Mouse (Mus musculus): ENCODE data around the gene Nup107. TPM values are rescaled to one million over a fixed set of nuclear protein-coding genes. Genes with fewer than 3 reads are reported as not detected.
A peak's percentile ranks its signal among the peaks of the same experiment; 100 is the strongest.

The Nup107 gene
- polyA plus RNA-seq, 1 experiment from 2014 or later = 45.2 TPM

DNA sequence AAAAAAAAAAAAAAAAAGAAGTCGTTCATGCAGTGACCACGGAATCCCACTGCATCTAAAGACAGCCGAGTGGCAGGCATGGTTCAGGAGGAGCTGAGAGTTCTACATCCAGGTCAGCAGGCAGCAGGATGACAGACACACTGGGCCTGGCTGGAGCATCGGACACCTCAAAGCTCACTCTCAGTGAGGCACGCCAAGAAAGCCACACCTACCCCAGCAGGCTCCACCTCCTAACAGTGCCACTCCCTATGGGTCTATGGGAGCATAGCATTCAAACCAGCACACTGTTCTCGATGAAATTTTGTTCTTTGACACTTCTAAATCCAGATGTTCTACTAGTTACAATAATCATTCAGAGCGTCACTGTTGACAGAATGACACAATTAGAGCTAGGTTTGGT is 5.2 kb upstream of the Nup107 start:
- WGBS = 76% methylated on average over 7 of the region's 7 CpGs
- ATAC-seq (ENCODE audit: low FRiP score, low TSS enrichment) = no peak
- Histone ChIP-seq H3K4me1 (ENCODE audit: control insufficient read depth, insufficient read depth, low read length) (peaks cover 5% of the 10 kb centered on the region; the same call in 1 of the 2 replicates), H3K4me2 (ENCODE audit: low read length) (no peak overlapping the region), H3K9ac (replicated peaks; ENCODE audit: low read length) (no peak overlapping the region), H3K27ac (replicated peaks; ENCODE audit: low read depth, low read length) (no peak overlapping the region), H3K36me3 (ENCODE audit: control insufficient read depth, insufficient read depth, low read length) (no peaks in the 10 kb centered on the region), H3K9me3 (ENCODE audit: control insufficient read depth, low read length) (peaks cover 3% of the 10 kb centered on the region; the same call in 1 of the 2 replicates), H3K4me3 (replicated peaks; ENCODE audit: low read depth, low read length) (no peak overlapping the region), H3K27me3 (ENCODE audit: control insufficient read depth, insufficient read depth, low read length) (no peaks in the 10 kb centered on the region)
- DNase-seq = no peak

DNA sequence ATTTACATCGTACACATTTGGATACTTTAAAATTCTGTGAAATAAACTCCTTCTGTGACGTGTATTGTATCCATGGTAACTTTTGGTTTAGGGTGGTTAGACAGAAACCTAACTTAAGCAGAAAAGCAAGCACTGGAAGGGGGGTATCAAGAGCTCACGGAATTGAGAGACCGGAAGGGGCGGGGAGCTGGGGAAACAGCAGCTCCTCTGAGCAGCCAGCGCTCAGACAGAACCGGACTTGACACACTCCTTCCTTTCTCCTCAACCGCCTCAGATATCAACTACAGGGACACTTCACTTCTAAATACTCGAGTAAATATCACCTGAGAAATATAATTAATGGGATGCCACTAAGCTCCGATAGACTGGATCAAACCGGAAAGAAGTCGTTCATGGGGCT is 4.6 kb upstream of the Nup107 start:
- ATAC-seq (ENCODE audit: low FRiP score, low TSS enrichment) (no peak), DNase-seq (no peak)
- no peaks in the 10 kb centered on the region for H3K27me3 ChIP-seq (ENCODE audit: control insufficient read depth, insufficient read depth, low read length)
- no peaks in the 10 kb centered on the region for H3K36me3 ChIP-seq (ENCODE audit: control insufficient read depth, insufficient read depth, low read length)
- H3K4me2 ChIP-seq (ENCODE audit: low read length) = no peak overlapping the region
- no peak overlapping the region for H3K27ac ChIP-seq (replicated peaks; ENCODE audit: low read depth, low read length)
- peaks cover 5% of the 10 kb centered on the region; the same call in 1 of the 2 replicates for H3K4me1 ChIP-seq (ENCODE audit: control insufficient read depth, insufficient read depth, low read length)
- H3K9ac ChIP-seq (replicated peaks; ENCODE audit: low read length) = no peak overlapping the region
- no peak overlapping the region for H3K4me3 ChIP-seq (replicated peaks; ENCODE audit: low read depth, low read length)
- H3K9me3 ChIP-seq (ENCODE audit: control insufficient read depth, low read length) = peaks cover 3% of the 10 kb centered on the region; the same call in 1 of the 2 replicates
- 90% methylated on average over 12 of the region's 12 CpGs for WGBS

- Histone ChIP-seq H3K9ac (replicated peaks; ENCODE audit: low read length) (no peak overlapping the region), H3K4me2 (ENCODE audit: low read length) (no peak overlapping the region), H3K27ac (replicated peaks; ENCODE audit: low read depth, low read length) (no peak overlapping the region), H3K4me1 (ENCODE audit: control insufficient read depth, insufficient read depth, low read length) (peaks cover 14% of the 10 kb centered on the region), H3K27me3 (ENCODE audit: control insufficient read depth, insufficient read depth, low read length) (no peaks in the 10 kb centered on the region), H3K9me3 (ENCODE audit: control insufficient read depth, low read length) (peaks cover 3% of the 10 kb centered on the region; the same call in 1 of the 2 replicates), H3K36me3 (ENCODE audit: control insufficient read depth, insufficient read depth, low read length) (no peaks in the 10 kb centered on the region), H3K4me3 (replicated peaks; ENCODE audit: low read depth, low read length) (no peak overlapping the region)
- ATAC-seq (ENCODE audit: low FRiP score, low TSS enrichment) = no peak
- peak; percentile 3 for DNase-seq
- WGBS = 95% methylated on average over 7 of the region's 7 CpGs
These were observed 3.7 kb upstream of the Nup107 start for GRCm38 (mm10) chr10:117796181-117796580.

- no peaks in the 10 kb centered on the region for H3K27me3 ChIP-seq (ENCODE audit: control insufficient read depth, insufficient read depth, low read length)
- no peak overlapping the region for H3K9ac ChIP-seq (replicated peaks; ENCODE audit: low read length)
- no peak overlapping the region for H3K4me2 ChIP-seq (ENCODE audit: low read length)
- H3K4me1 ChIP-seq (ENCODE audit: control insufficient read depth, insufficient read depth, low read length) = peaks cover 14% of the 10 kb centered on the region
- DNase-seq = no peak
- H3K4me3 ChIP-seq (replicated peaks; ENCODE audit: low read depth, low read length) = no peak overlapping the region
- H3K27ac ChIP-seq (replicated peaks; ENCODE audit: low read depth, low read length) = no peak overlapping the region
- no peaks in the 10 kb centered on the region for H3K36me3 ChIP-seq (ENCODE audit: control insufficient read depth, insufficient read depth, low read length)
- no peak for ATAC-seq (ENCODE audit: low FRiP score, low TSS enrichment)
- 79% methylated on average over 4 of the region's 4 CpGs for WGBS
- H3K9me3 ChIP-seq (ENCODE audit: control insufficient read depth, low read length) = peaks cover 3% of the 10 kb centered on the region; the same call in 1 of the 2 replicates
These were observed 2.7 kb upstream of the Nup107 start for GRCm38 (mm10) chr10:117795206-117795605.

- 79% methylated on average over 11 of the region's 11 CpGs for WGBS
- no peak for ATAC-seq (ENCODE audit: low FRiP score, low TSS enrichment)
- Histone ChIP-seq H3K4me3 (replicated peaks; ENCODE audit: low read depth, low read length) (no peak overlapping the region), H3K4me1 (ENCODE audit: control insufficient read depth, insufficient read depth, low read length) (peaks cover 14% of the 10 kb centered on the region), H3K36me3 (ENCODE audit: control insufficient read depth, insufficient read depth, low read length) (no peaks in the 10 kb centered on the region), H3K4me2 (ENCODE audit: low read length) (peak overlapping the region; percentile 51), H3K27ac (replicated peaks; ENCODE audit: low read depth, low read length) (no peak overlapping the region), H3K9me3 (ENCODE audit: control insufficient read depth, low read length) (peaks cover 3% of the 10 kb centered on the region; the same call in 1 of the 2 replicates), H3K27me3 (ENCODE audit: control insufficient read depth, insufficient read depth, low read length) (no peaks in the 10 kb centered on the region), H3K9ac (replicated peaks; ENCODE audit: low read length) (no peak overlapping the region)
- DNase-seq = no peak
These were observed 1.0 kb upstream of the Nup107 start for GRCm38 (mm10) chr10:117793436-117794030.

- Histone ChIP-seq H3K4me3 (replicated peaks; ENCODE audit: low read depth, low read length) (no peak overlapping the region), H3K9me3 (ENCODE audit: control insufficient read depth, low read length) (no peaks in the 10 kb centered on the region; the same call in 1 of the 2 replicates), H3K27me3 (ENCODE audit: control insufficient read depth, insufficient read depth, low read length) (no peaks in the 10 kb centered on the region), H3K4me2 (ENCODE audit: low read length) (peak overlapping the region; percentile 80; the same call in 1 of the 2 replicates), H3K36me3 (ENCODE audit: control insufficient read depth, insufficient read depth, low read length) (peaks cover 16% of the 10 kb centered on the region), H3K27ac (replicated peaks; ENCODE audit: low read depth, low read length) (no peak overlapping the region), H3K4me1 (ENCODE audit: control insufficient read depth, insufficient read depth, low read length) (peaks cover 14% of the 10 kb centered on the region), H3K9ac (replicated peaks; ENCODE audit: low read length) (no peak overlapping the region)
- ATAC-seq (ENCODE audit: low FRiP score, low TSS enrichment) (no peak), DNase-seq (no peak)
- 95% methylated on average over 2 of the region's 2 CpGs for WGBS
These were observed 1.4 kb downstream of the Nup107 start for GRCm38 (mm10) chr10:117791171-117791470.

- Histone ChIP-seq H3K36me3 (ENCODE audit: control insufficient read depth, insufficient read depth, low read length) (peaks cover 21% of the 10 kb centered on the region), H3K27ac (replicated peaks; ENCODE audit: low read depth, low read length) (no peak overlapping the region), H3K4me1 (ENCODE audit: control insufficient read depth, insufficient read depth, low read length) (peaks cover 14% of the 10 kb centered on the region), H3K9ac (replicated peaks; ENCODE audit: low read length) (no peak overlapping the region), H3K4me3 (replicated peaks; ENCODE audit: low read depth, low read length) (no peak overlapping the region), H3K9me3 (ENCODE audit: control insufficient read depth, low read length) (no peaks in the 10 kb centered on the region), H3K27me3 (ENCODE audit: control insufficient read depth, insufficient read depth, low read length) (no peaks in the 10 kb centered on the region), H3K4me2 (ENCODE audit: low read length) (no peak overlapping the region)
- ATAC-seq (ENCODE audit: low FRiP score, low TSS enrichment) (no peak), DNase-seq (no peak)
- 95% methylated on average over 17 of the region's 17 CpGs for WGBS
These were observed 1.9 kb downstream of the Nup107 start for GRCm38 (mm10) chr10:117790421-117791170.

GRCm38 (mm10) chr10:117790011-117790410 is 2.5 kb downstream of the Nup107 start:
- DNase-seq (no peak), ATAC-seq (ENCODE audit: low FRiP score, low TSS enrichment) (no peak)
- no peak overlapping the region for H3K27ac ChIP-seq (replicated peaks; ENCODE audit: low read depth, low read length)
- no peak overlapping the region for H3K4me3 ChIP-seq (replicated peaks; ENCODE audit: low read depth, low read length)
- no peaks in the 10 kb centered on the region for H3K9me3 ChIP-seq (ENCODE audit: control insufficient read depth, low read length)
- H3K36me3 ChIP-seq (ENCODE audit: control insufficient read depth, insufficient read depth, low read length) = peaks cover 26% of the 10 kb centered on the region
- no peak overlapping the region for H3K9ac ChIP-seq (replicated peaks; ENCODE audit: low read length)
- 95% methylated on average over 1 of the region's 1 CpGs for WGBS
- no peak overlapping the region for H3K4me2 ChIP-seq (ENCODE audit: low read length)
- peaks cover 14% of the 10 kb centered on the region for H3K4me1 ChIP-seq (ENCODE audit: control insufficient read depth, insufficient read depth, low read length)
- H3K27me3 ChIP-seq (ENCODE audit: control insufficient read depth, insufficient read depth, low read length) = no peaks in the 10 kb centered on the region

DNA sequence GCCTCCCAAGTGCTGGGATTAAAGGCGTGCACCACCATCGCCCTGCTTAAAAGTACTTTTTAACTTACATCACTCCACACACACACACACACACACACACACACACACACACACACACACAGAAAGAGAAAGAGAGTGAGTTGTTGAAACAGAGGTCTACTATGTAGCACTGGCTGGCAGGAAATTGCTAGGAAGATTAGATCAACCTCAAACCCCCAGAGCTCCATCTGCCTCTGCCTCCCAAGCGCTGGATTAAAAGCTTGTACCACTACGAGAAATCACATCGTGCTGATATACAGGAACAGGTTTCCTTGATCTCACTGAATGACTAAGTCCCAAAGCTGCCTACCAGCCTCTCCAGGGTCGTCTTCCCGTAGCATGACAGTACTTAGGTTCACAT is 7.9 kb downstream of the Nup107 start:
- Histone ChIP-seq H3K4me1 (ENCODE audit: control insufficient read depth, insufficient read depth, low read length) (no peaks in the 10 kb centered on the region), H3K4me2 (ENCODE audit: low read length) (no peak overlapping the region), H3K4me3 (replicated peaks; ENCODE audit: low read depth, low read length) (no peak overlapping the region), H3K27ac (replicated peaks; ENCODE audit: low read depth, low read length) (no peak overlapping the region), H3K36me3 (ENCODE audit: control insufficient read depth, insufficient read depth, low read length) (peaks cover 65% of the 10 kb centered on the region), H3K27me3 (ENCODE audit: control insufficient read depth, insufficient read depth, low read length) (no peaks in the 10 kb centered on the region), H3K9me3 (ENCODE audit: control insufficient read depth, low read length) (no peaks in the 10 kb centered on the region), H3K9ac (replicated peaks; ENCODE audit: low read length) (no peak overlapping the region)
- DNase-seq (no peak), ATAC-seq (ENCODE audit: low FRiP score, low TSS enrichment) (no peak)
- WGBS = 96% methylated on average over 7 of the region's 7 CpGs
